Mouse (Mus musculus) kidney, adult 10 weeks (tissue): ENCODE measurements around the gene Gm49450. TPM values are rescaled to one million over a fixed set of nuclear protein-coding genes. Genes with fewer than 3 reads are reported as not detected.

Source experiments
- polyA plus RNA-seq: library from polyadenylated mRNA; stranded (reverse); fragments of 350-450 nt; fragmentation: Illumina TruSeq; extraction: RNeasy Lipid Tissue Mini Kit (QIAGEN cat#74804); gene quantifications from one replicate; pipeline ENCODE4 v1.2.3, GENCODE M21; 2014; ENCODE audit warnings: low read depth, low replicate concordance

Gm49450 gene
- not detected for polyA plus RNA-seq

GRCm38 (mm10) chr15:98953401-98954356 lies at the start of gene Gm49450, which contains the start of gene Tuba1a:
Gene Gm49450, minus strand, starts transcription at chr15:98953551.
Gene Tuba1a, minus strand, starts transcription at chr15:98953703.

GRCm38 (mm10) chr15:98934217-98934839 lies 19.0 kb downstream of the Gm49450 start, which contains the start of gene Tuba1b:
Gene Tuba1b, minus strand, starts transcription at chr15:98934565.

GRCm38 (mm10) chr15:98917538-98918498 lies 35.5 kb downstream of the Gm49450 start, which contains the start of gene Lmbr1l:
Gene Lmbr1l, minus strand, starts transcription at chr15:98918231.

GRCm38 (mm10) chr15:98897928-98898800 lies 55.2 kb downstream of the Gm49450 start, which contains the start of gene Dhh:
Gene Dhh, minus strand, starts transcription at chr15:98898540.

GRCm38 (mm10) chr15:98893940-98894745 lies 59.2 kb downstream of the Gm49450 start, which contains the start of gene Rhebl1:
Gene Rhebl1, minus strand, starts transcription at chr15:98894540.

Other genes starting within 250 kb of the Gm49450 start
- 0.69 TPM for gene Ccdc65, start 245.3 kb downstream of the Gm49450 start, polyA plus RNA-seq
- gene Fkbp11, start 225.4 kb downstream of the Gm49450 start, polyA plus RNA-seq: not detected
- gene Arf3, start 190.3 kb downstream of the Gm49450 start, polyA plus RNA-seq: 32.6 TPM
- gene Wnt10b, start 175.4 kb downstream of the Gm49450 start, polyA plus RNA-seq: not detected
- gene Wnt1, start 163.7 kb downstream of the Gm49450 start, polyA plus RNA-seq: not detected
- 2.7 TPM for gene Ddn, start 144.1 kb downstream of the Gm49450 start, polyA plus RNA-seq
- gene Prkag1, start 122.0 kb downstream of the Gm49450 start, polyA plus RNA-seq: 54.5 TPM
- 1.3 TPM for gene Kmt2d, start 82.3 kb downstream of the Gm49450 start, polyA plus RNA-seq
- 4.1 TPM for gene Rhebl1, start 59.0 kb downstream of the Gm49450 start, polyA plus RNA-seq
- gene Dhh, start 55.0 kb downstream of the Gm49450 start, polyA plus RNA-seq: 0.24 TPM
- 4.0 TPM for gene Lmbr1l, start 35.3 kb downstream of the Gm49450 start, polyA plus RNA-seq
- gene Tuba1b, start 19.0 kb downstream of the Gm49450 start, polyA plus RNA-seq: 20.2 TPM
- 20.8 TPM for gene Tuba1a, start 152 bp upstream of the Gm49450 start, polyA plus RNA-seq
- 7.2 TPM for gene Tuba1c, start 76.3 kb upstream of the Gm49450 start, polyA plus RNA-seq
- not detected for gene Prph, start 101.6 kb upstream of the Gm49450 start, polyA plus RNA-seq
- gene Troap, start 121.0 kb upstream of the Gm49450 start, polyA plus RNA-seq: not detected
- not detected for gene C1ql4, start 134.3 kb upstream of the Gm49450 start, polyA plus RNA-seq
- gene Dnajc22, start 139.6 kb upstream of the Gm49450 start, polyA plus RNA-seq: 12.7 TPM
- 22.5 TPM for gene Spats2, start 172.4 kb upstream of the Gm49450 start, polyA plus RNA-seq